Mouse (Mus musculus) left cerebral cortex, adult 18-20 months (tissue): Measurements from ENCODE around the gene Lrrc25. TPM values are rescaled to one million over a fixed set of nuclear protein-coding genes. Genes with fewer than 3 reads are reported as not detected.
A peak's percentile ranks its signal among the peaks of the same experiment; 100 is the strongest.

ENCODE experiments used
- DNase-seq, 2 experiments: peaks; one replicate each; pipeline ENCODE4 v3.0.0; 2021 to 2022; ENCODE audit warnings: low spot score in 2 of 2, mixed read lengths in 1 of 2
- total RNA-seq, 2 experiments: library from RNA; stranded (reverse); gene quantifications; 2 replicates each; pipeline ENCODE4 v1.2.3; 2021

Lrrc25 gene
- total RNA-seq, 2 experiments from 2014 or later: 0.70 to 1.0 TPM

DNA sequence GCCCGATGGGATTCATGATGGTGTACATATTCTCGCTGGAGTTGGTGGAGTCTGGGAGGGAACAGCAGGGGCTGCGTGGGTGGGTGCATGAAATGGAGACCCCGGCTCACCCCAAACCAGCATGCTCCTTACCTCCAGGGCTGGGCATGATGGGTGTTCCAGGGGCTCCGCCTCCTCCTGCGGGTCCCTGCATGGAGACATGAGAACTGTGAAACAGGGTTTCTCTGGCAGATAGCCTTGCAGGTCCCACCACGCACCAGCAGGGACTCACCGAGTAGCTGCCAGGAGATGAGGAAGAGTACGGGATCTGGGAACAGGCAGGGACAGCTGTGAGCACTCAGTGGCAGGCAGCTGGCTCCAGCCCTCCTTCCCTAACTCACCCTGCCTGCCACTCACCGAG, 17.2 kb upstream of the Lrrc25 start:
- DNase-seq: no peak

DNA sequence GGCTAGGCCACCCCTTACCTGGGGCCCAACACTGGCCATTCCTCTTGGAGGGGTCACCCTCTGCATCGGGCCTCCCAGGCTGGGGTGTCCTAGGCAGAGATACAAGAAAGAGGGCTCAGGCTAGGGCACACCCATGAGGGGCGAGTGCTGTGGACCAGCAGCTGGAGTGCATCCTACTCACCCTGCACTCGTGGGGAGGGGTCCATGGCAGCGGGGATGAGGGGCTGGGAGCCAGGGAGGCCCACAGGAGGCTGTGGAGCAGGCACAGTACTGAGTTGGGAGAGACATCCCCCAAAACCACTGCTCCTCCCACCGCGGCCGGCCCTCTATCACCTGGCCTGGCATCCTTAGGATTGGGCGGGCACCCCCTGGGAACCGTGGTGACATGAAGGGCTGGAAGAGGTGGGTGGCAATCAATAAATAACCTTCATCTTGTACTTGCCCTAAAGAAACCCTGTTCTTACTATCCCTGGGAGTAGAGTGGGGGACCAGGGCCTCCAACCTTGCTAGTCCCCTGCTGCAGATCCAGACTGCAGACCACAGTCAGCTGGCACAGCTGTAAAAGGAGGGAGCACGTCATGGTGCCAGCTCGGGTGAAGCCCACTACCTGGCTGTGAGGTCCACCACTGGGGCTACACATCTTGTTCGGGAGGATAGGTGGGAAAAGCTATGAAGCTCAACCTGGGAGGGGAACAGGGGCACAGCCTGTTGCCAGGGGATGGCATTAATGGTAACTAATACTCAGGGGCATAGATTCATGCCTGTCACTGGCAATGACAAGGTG, 16.3 kb upstream of the Lrrc25 start:
- no peak for DNase-seq

DNA sequence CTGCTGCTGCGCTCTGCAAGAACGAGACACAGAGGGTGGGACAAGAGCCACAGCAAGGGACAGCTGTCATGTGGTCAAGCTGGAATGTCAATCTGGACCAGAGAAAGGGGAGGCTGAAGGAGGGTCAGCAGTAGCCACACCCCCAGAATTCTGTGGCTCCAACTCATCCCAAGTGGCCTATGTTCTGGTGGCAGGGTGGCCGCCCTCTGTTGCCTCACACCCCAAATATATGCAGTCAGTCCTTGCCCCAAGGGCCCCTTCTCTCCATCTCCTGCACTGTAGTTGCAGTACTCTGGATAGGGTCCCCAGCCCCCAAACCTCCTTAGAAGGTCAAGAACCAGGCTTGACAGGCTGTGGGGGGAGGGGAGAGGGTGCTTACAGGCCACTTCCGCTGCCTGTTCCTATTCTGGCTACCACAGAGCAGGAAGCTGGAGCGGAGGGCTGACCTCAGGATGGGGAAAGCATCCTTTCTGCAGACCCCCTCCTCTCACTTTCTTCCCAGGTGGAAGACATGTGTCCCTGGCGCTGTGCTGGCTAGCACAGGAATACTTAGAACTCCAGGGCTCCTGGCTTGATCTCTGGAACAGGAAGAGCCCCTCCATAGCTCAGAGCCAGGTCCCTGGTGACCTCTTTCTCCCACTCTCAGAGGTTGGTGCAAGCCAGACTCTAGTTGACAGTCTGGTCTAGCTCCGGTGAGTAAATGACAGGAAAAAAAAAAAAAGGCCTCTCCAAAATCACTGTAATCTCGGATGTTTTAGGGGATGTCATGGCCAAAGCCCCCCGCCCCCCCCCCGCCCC, 15.3 kb upstream of the Lrrc25 start:
- DNase-seq: no peak

DNA sequence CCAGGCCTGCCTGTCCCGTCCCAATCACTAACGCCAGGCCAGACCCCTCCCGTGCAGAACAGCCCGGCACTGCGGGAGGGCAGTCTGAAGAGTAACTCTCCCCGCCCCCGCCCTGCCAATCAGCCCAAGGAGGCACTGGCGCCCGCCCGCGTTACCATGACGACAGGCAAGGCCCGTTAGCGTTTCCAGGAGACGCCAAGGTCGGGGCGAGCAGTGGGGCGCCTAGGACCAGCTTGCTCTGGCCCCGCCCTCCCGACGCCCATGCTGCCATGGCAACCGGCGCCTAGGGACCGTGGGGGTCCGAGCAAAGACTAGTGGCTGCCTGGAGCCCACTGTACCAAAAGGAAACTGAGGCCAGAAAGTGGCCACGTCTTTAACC, 14.7 kb upstream of the Lrrc25 start:
- peak; percentile 80 to 87 for DNase-seq

DNA sequence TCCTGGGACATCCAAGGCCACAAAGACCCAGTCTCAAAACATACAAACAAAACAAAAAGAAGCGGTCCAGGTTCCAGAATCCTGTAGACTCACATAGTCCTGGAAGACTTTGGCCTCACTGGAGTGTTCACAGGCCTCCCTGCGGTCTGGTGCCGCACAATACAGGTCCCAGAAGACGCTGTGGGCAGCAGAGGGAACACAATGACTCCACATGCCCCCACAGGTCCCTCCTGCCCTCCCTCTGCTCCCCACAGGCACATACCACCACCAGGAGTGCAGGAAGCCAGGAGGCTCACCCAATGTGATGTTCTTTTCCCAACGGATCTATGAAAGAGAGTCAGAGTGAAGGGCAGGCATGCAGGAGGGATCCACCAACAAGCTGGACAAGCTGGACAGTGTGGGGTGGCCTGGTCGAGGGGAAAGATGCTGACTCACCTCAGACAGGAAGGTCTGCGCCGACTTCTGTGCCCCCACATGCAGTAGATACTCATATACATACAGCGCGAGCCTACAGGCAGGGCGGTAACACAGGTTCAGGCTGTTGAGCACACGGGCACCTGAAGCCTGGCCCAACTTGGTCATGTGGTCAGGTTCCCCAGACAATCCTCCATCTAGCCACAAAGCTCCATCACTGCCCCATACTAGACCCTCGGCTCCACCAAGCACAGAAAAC, 13.7 kb upstream of the Lrrc25 start:
- DNase-seq: no peak

DNA sequence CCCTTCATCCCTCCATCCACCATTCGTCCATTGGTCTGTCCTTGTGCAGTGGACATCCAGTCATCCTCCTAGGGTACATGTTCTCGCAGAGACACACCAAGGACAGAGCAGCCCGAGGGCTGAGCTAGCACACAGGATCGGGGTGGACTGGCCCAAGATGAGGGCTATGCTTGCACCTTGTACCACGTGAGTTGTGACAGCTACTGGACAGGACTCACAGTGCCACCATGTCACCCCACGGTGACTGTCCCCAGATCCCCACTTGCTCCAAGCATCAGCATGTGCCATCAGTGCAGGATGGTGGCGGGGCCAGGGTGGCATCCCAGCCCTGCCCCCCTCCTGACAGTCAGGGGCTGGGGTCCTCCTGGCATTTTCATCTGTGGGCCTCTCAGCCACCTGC, 11.4 kb upstream of the Lrrc25 start:
- no peak for DNase-seq

DNA sequence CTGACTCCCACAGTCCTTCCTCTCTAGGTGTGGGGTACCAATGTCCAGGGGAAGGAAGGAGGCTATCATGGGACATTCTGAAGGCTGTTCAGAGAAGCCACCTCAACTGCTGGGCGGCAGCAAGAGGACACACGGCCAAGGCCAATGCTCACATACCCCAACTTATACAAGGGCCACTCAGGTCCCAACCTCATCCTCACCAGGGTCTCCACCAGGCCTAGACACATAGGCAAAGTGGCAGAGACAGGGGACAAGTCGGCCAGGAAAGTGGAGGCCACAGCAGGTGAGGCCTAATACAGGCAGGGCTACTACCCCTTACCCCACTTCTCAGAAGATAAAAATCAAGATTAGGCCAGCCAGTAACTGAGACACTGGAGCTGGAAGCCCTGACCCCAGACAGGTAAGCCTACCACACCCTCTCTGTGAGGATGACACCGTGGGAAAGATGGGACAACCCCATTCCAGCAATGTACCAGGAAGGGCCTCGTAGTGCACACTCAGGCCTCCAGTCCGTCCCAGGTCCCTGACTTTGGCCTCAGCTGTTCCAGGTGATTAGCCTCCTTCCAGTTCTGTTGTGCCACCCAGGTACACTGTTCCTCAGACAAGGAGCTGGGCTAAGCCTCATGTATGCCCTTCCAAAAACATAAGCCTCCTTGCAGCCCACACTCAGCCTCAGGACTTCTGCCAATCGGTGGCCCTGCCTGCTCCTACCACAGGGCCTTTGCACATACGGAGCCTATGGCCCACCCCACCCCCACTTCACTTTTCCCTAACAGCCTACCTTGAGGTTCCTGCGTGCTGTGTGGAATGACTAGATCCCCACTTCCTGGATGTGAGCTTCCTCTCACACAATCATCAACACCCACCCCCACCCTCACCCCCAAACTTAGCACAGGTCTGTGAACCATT, 9.8 kb upstream of the Lrrc25 start:
- DNase-seq: no peak

DNA sequence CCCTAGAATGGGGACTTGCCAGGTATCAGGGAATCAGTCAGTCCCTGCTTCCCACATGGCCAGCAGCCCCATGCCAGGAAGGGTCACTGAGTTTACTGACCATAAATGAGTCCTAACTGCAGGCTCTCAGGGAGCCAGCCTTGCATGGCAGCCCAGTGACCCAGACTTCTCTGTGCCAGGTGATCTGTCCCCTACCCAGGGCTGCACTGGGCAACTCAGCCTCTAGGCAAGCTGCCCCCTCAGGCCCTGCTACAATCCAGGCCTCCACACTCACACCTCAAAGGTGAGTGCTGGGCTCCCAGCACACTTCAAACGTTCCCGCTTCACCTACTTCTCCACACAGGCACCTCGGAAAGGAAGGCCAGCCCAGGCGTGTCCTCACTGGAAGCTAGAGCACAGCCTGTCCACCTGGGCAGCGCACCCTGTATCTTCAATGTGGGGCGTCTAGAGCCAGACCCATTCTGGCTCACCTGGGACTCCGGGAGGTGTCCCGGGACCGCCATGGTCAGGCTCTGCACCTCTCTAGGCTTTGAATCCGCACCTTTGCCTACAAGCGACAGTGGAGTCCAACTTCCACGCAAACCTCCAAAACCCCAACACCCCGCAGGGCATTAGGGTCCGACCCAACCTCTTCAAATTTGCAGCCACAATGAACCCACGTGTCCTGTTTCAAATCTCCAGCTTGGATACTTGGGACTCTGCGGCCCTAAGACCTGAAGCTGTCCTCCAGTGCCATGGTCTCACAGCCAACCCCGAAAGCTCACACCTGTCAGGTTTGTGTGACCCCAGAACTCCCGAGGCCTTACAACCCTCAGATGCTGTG, 9.0 kb upstream of the Lrrc25 start:
- no peak for DNase-seq

DNA sequence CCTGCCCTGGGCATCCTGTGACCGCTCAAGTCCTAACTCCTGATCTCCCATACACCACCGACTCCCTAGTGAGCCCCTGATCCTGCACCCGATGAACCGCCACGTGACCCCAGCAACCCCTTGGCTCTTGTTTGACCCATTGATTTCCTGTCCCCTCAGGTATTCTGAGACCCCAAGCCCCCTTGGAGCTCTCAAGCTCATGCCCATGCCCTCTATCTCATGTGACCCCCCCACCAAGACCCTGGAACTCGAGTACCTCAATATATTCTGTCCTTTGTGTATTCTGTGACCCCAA, 8.4 kb upstream of the Lrrc25 start:
- DNase-seq: no peak

DNA sequence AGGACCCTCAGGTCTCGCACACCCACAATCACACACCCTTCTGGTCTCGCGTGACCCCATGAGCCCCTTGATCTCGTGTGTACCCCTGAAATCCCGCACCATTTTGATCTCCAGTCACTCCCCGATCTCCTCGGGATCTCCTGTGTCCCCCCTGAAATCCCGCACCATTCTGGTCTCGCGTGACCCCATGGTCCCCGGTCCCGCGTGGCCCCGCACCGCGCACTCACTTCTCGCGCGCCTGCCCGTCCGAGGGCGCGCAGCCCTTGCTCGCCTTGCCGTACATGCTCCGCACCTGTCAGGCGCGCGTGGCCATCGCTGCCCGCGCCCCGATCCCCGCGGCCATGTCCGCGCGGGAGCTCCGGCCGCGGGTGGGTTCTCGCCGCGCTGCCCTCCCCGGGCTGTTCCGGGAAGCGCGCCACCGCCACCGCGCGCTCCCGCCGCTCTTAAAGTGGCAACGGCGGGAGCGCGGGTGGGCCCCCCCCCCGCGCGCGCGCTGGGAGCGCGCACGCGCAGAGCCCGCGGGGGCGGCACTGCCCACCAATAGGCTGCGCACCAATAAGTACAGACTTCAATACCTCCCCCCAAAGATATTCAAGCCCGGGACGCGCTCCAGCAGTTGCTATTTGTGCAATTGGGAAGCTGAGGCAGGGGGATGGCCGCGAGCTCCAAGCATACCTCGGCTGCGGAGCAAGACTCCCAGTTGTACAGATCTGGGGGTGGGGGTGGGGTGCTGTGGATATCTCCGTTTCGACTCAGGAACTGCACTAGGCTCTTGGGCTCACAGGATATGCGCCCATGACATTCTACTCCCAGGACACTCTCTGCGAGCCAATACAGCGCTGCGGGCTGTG, 7.8 kb upstream of the Lrrc25 start:
- peak in 1 of 2 experiments; percentile 47 for DNase-seq

DNA sequence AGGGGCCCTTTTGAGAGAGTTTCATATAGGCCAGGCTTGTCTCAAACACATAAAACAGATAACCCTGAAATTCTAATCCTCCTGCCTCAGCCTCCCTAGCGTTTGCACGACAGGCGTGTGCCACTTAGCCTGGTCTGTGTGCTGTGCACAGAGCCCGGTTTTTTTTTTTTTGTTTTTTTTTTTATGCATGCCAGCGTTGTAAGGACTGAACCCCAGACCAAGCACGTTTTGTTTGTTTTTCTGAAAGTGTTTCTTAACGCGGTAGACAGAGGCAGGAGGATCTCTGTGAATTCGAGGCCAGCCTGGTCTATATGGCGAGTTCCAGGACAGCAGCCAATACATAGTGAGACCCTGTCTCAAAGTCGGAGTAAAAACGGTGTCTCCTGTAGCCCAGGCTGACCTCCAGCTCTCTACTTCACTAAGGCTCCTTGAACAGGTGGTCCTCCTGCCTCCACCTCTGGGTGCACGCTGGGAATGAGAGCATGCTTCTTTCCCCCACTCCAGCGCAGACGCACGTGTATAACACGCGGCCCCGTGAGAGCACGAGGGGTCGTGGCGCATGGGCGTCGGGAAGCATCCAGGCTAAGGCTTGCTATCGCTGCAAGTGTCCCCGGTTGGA, 7.1 kb upstream of the Lrrc25 start, which contains the start of gene Ssbp4:
Gene Ssbp4 (minus strand): TSS at position 124 of the 619 bp plus-strand sequence.
- DNase-seq: no peak

DNA sequence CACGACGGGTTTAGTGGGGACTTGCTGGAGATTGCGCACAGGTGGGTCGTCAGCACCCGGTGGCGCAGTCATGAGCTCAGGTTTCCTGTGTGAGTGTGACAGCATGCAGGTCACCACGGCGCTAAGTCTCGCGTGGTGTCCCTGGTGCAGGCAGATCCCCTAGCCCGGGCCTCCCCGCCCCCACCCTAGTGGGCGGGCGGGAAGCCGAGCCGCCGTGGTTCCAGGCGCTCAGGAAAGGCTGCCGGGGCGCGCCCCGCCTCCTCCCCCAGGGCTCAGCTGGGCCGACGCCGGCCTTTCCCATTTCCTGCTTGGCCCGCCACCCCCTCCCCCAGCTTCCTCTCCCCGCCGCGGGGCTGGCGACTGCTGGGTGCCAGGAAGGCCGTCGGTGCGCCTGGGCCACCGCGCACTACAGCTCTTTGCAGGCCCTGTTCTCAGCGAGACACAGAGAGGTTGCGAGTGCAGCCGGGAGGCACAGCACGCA, 6.5 kb upstream of the Lrrc25 start:
- peak in 1 of 2 experiments; percentile 63 for DNase-seq

DNA sequence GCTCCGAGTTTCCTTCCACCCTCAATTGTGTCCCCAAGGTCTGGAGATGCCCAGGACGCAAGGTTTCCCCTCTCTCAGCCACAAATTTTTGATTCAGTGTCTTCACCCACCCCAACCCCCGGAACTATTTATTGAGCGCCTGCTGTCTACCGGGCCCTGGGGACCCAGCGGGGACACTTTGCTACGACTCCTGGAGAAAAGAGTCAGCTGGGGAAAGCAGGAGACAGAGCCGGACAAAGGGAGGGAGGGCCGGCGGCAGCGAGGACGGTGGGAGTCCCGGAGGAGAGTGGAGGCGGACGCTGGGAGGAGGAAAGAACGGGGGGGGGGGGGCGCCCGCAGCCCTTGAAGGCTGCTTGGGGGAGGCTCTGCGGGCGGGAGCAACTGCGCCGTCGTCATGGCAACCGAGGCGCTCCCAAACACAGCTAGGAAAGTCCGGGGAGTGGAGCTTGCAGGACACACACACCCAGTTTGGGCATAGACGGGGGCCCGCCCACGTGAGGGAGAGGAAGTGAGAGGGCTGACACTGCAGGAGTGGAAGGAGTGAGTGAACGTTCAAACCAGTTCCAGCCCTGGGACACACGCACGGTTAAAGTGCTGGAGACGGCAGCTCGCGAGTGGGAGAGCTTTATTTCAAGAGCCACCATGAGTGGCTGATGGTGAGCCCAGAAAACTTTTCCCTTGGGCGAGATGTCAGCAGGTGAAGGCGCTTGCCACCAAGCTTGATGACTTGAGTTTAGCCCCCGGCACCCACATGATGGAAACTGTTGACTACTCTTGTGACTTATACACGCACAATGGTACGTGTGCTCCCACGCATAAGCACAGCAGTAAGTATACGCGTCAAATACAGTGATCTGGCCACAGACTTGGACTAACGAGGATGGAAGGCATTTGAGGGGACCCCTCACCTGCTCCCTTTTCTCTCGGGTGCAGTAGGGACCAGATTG, 5.8 kb upstream of the Lrrc25 start:
- peak; percentile 87 to 91 for DNase-seq

DNA sequence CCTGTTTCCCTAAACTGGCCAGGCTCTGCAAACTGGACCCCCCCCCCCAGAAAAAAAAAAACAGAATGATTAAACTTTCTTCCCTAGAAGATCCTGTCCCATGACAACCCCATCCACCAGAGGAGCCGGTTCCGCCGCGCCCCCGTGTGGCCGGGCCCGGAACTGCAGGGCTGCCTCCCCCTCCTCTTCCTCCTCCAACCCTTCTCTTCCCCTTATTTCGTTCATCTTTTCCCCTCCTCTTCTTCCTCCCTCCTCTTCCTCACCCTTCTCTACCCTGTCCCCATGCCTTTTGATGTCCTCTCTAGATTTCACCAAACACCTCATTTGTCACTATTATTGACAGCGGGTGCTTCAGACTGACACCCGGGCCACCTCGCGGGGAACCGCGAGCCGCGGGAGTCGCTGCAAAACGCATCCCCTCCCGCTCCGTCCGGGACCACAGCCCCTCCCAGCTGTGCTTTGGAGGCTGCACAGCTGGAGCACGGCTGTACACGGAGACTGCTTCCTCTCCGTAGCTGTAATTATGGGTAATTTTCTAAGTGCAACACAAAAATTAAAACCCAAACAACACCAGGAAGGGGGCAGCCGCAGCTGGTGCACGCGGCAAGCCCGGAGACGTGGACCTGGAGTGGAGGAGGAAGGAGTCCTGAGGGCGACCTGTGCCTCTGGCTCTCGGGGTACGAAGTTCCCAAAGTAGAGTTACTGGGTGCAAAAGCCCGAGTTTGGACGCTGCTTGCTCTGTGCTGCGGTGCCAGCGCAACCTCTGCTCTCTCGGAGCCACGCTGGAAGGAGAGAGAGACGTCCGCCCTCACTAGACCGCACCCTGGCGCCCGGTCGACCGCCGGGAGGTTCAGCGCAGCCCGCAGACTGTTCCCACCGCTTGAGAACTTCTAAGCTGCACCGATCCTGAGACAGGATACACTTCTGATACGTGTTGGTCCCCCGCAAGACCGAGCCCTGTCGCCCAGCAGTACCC, 4.9 kb upstream of the Lrrc25 start:
- peak in 1 of 2 experiments; percentile 75 for DNase-seq

DNA sequence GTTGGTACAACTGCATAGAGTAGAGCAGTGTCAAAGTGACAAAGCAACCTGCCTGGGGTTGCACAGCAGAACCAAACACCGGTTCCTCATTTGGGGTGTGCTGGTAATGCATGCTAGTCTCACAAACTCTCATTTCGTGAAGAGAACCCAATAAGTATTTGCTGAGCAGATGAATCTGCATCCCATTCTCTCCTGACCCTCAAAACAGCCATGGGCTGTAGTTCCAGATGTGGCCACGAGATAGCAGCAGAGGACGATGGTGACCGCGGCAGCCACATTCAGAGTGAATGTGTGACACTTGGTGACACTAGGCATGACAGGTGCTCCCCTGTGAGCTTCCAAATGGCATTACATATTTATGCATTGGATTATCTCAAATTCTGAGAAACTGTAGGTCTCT, 4.1 kb upstream of the Lrrc25 start:
- peak; percentile 88 to 92 for DNase-seq

DNA sequence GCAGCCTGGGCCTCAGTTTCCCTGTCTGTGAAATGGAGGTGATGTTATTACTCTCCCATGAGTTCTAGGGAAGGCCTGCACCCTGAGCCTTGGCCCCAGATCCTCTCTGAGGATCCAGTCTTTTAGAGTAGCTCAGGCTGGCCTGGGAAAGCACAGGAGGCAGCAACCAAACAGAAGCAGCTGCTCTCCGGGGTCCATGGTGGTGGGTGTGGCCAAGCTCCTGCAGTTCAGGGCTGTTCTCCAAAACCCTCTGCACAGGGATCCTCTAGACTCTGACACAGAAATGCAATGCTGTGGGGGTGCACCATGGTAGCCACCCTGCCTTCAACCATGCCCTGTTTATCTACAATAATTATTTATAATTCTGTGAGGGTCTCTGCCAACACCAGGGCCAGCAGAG, 2.2 kb upstream of the Lrrc25 start:
- DNase-seq: no peak
